Mouse (Mus musculus) heart, postnatal 14 days (tissue): Measurements from ENCODE around the gene Cpa2. TPM values are rescaled to one million over a fixed set of nuclear protein-coding genes. Genes with fewer than 3 reads are reported as not detected.

Experiments used
- DNase-seq, 2 experiments: peaks; one replicate each; pipeline ENCODE4 v3.0.0; 2021 to 2022
- intact Hi-C: fragments of 180-260 bp; cut with DNase I; formaldehyde crosslinking; loops from one replicate; pipeline ENCODE4 v1.15.1; 2025
- long read RNA-seq, 2 experiments: library from polyadenylated mRNA; stranded (forward); transcript quantifications; one replicate each; pipeline ENCODE4 v2.0.0; 2021
- total RNA-seq, 2 experiments: library from RNA; stranded (reverse); gene quantifications; 2 replicates each; pipeline ENCODE4 v1.2.3; 2021

Cpa2 gene
- total RNA-seq = not detected
- long read RNA-seq, experiment 1 = 0 reads
- long read RNA-seq, experiment 2 = 0 reads

DNA sequence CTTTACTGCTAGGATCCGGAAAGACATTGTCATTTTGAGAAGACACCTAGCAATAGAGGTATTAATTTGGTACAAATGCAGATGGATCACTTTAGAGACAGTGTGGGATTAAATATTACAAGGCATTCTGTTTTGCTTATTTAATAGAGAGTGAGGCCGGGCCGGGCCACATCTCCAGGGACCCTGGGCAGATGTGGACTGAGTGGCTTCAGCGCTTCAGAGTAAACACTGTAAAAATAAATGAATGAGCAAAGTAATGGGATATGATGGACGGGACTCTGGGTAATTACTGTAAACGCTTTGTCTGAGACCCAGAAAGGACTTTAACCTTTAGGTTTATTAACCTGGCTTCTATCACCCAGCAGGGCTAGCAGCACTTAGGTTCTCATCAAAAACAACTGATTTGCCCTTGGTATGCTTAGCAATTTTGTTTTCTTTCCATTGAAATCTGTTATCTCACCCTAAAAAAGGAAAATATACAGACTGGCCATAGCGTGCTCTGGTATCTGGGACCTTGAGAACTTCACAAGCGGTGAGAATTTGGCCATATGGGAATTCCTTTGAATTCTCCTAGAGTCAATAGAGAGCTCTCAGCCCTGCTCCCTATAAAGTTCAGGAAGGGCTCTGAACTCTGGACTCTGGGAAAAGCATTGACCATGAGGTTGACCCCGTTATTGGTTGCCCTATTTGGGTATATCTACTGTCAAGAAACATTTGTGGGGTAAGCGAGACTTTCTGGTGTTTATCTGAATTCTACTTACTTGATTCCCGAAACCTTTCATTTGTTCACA, at the start of gene Cpa2:
Gene Cpa2, plus strand, starts transcription at position 574 of the 791 bp plus-strand sequence.
- no peak for DNase-seq
- intact Hi-C loops = no loop called here

DNA sequence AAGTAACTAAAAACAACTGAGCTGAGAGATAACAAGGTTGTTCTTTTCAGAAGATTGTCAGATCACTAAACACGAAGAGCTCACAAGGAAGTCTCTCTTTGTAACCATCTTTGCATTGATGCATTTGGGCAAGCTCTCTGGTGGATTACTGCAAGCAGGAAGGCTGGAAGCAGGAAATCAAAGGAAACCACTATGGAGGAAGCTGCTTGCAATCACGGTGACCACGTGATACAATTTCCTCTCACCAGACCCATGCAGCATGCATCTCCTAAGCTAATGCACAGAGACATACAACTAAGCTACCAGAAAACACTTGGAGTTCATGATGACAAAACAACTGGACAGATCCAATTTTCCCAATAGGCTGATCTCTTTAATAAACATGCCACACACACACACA, 42.3 kb upstream of the Cpa2 start:
- intact Hi-C loops = no loop called here
- no peak for DNase-seq

DNA sequence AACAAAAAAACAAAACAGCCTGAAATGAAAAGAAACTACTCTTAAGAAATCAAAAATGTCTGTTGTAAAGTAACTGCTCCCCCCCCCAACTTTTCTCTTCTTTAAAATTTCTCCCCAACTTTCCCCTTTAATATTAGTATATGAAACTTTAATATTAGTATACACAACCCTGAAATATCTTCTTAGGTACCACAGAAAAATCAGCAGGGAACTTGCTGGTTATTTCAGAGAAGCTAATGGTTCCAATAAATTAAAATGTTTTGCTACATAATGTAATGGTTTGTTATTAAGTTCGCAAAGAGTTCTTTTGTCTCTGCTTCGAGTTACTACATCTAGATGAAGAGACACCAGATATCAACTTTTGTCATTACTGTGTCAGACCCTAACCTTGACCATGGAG, 32.6 kb upstream of the Cpa2 start:
- intact Hi-C loops = no loop called here
- no peak for DNase-seq

DNA sequence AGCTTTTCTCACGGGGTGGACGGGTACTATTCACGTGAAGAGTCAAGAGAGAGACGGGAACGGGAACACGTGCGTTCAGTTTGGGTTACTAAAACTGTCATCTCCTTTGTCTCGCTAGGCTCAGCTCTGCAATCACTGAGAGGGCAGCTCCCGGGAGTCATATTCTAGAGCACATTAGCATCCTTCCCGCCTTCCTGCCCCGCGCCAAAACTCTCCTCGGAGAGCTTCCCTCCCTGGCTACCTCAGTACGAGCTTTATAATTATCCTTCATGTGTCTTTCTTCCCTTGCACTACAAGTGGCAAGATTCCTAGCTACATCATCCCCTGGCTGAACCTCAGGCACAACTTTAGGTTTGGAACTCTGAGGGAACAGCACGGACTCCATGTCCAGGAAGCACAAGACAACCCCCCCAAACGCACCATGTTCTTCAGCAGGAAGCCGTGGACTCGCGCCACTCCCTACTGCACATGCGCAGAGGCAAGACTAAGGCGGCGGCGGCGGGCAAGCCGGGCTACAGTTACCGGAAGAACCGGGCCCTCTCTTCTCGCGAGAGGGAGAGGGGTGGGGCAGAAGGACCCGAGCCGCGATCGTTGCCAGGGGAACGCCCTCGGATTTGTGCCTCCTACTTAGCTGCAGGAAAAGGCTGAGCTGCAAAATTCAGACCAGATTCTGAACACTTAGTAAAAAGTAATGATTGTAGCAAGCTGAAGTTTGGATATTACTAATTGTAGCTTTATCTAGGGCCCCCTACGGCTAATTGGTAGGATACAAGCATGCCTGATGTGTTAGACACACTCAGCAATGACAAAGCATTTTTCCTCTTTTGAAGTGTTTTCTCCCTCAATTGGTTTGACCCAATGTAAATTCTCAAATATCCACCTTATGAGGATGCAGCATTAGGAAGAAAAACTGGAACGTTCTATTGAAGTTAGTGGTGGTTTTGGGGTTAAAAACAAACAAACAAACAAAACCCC, 31.8 kb upstream of the Cpa2 start, which contains the start of the genes Tmem209 and Ssmem1:
Gene Tmem209, minus strand, starts transcription at position 519 of the 975 bp plus-strand sequence.
Gene Ssmem1, plus strand, starts transcription at position 585 of the 975 bp plus-strand sequence.
- intact Hi-C loops = no loop called here
- DNase-seq = peak; percentile 99 to 100

DNA sequence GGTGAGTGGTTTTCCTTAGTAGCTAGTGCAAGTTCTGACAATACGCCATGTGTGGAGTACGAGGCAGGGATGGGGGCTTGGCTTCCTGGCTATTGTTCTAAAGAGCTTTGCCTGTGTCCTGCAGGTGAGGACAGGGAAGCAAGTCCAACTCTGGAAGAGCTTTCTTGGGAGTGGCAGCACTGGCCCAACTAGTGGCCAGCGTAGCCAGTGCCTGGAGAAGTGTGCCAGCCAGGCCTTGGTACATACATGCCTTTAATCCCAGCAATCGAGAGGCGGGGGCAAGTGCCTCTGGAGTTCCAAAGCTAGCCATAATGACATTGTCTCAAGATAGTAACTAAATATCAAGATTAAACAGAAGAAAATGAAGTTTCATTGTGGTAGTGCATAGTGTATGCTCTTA, 31.1 kb upstream of the Cpa2 start:
- DNase-seq = peak in 1 of 2 experiments; percentile 15
- intact Hi-C loops = no loop called here

DNA sequence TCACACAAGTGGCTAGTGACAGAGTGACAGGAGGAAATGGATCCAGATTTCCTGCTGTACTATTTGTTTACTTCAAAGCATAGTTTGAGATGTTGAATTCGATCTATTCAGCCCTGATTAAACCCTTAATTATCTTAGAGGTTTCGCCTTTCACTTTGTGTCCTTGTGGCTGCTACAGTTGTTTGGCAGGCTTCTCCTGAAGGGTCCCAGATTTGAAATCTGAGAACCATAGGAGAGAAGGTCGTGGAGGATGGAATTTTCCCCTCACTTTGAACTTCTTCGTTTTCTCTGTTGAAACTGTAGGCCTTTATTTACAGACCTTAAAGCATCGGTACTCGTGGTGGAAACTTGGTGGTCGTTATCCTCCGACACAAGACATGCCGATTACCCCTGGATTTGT, 27.1 kb upstream of the Cpa2 start:
- no peak for DNase-seq
- intact Hi-C loops = no loop called here

DNA sequence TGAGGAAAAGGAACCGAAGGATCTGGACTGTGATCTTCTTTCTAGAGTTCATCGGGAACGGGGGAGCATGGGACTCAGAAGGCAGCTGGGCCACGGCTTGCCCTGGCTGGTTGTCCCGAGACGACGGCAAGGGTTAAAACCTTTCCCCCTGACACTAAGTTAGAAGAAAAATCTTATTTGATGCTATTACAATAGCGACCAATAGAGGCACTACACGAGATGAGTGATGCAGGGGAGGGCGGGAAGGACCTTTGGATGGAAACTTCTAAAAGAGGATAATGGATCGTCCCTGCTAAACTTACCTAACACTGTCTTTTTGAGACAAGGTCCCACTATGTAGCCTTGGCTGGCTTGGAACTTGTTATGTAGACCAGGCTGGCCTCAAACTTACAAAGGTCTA, 21.0 kb upstream of the Cpa2 start:
- intact Hi-C loops = no loop called here
- DNase-seq = no peak

DNA sequence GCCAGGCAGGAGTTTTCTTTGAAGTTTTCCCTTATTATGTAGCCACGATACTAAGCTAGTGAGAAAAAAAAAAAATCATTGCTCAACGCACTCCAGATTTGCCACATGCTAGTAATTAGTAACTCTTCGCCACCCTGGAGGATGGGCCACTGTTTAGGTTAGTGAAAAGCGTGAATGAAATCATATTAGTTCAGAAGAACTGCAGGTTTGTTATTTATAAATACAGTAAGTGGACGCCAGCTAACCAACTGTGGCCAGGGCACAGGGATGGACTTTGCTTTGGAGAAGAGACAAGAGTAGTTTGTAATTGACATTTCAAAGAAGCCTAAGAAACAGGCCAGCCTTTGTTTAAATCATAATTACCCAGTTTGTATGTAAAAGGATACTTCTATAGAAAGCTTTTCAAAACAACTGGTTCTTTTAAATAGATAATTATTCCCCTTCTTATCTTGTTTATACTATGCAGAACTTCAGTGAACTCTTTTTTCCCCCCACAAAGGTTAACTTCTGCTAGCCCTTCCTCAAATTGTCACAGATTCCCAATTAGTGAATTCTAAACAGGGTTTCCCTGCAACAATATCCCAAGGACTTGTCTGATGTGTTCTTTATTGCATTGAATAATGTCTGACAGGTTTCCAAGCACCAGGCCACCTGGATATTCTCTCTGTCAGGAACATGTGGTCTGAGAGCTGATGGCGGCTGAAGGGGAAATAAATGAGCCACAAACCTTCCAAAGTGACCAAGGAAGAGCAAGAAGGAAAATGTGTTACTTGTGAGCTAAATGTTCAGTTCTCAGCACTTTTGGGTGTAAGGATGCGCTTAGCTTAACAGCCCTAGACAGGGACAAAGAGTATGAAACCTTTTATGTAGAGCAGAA, 15.7 kb upstream of the Cpa2 start:
- intact Hi-C loops = no loop called here
- DNase-seq = no peak

DNA sequence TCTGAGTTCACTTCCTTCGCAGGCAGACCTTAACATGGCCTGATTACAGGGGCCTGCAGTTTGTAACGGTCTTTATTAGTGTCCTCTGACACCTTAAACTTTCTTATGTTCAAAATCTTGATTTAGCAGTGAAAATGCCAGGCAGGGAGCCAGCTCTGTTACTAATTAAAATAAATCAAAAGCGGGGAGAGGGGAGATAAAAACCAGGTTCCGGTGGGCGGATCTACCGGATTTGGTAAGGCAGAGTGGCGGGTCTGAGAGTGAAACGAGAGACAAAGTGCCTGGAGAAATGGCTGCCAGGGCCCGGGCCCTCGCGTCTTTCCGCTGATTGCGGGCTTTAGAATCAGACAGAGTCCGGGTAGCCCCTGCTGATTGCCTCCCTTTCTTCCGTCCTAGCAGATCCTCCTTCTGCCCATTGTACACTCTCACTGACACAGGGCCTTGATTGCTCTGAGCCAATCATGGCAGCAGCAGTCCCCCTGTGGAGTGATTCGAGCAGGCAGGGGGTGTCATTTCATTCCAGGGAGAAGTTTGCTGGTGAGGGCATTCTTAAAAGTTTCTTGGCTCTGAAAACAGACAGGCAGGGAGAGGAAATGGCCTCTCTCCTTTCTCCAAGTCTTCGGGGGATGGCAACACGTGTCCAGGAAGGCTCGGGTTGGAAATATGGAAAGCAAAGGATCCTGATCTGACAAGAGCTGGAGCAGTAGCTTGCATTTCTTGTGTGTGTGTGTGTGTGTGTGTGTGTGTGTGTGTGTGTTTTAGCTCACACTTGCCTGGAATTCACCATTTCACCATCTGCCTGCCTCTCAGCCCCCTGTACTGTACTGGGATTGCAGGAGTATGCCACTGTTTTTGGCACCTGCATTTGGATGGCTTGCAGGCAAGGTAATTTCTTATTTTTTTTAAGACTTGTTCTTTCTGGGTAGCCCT, 14.5 kb upstream of the Cpa2 start:
- peak in 1 of 2 experiments; percentile 30 for DNase-seq
- intact Hi-C loops = no loop called here

DNA sequence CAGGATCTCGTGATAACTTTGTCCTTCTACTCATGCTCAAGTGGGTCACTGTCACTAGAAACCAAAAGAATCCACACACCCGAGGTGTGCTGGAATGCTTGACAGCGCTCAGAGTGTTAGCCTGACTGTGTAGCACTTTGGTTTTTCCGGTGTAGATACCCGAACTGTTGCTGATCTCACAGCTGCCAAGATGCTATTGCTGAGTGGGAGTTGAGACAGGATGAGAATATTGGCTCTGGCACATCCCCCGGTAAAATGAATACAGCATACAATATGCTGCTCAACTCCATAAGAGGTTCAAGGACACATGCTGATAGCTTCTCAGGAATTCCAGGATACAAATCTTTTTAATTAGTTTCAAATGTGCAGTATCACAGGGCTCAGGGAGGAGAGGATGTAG, 12.6 kb upstream of the Cpa2 start:
- intact Hi-C loops = no loop called here
- peak in 1 of 2 experiments; percentile 8 for DNase-seq

DNA sequence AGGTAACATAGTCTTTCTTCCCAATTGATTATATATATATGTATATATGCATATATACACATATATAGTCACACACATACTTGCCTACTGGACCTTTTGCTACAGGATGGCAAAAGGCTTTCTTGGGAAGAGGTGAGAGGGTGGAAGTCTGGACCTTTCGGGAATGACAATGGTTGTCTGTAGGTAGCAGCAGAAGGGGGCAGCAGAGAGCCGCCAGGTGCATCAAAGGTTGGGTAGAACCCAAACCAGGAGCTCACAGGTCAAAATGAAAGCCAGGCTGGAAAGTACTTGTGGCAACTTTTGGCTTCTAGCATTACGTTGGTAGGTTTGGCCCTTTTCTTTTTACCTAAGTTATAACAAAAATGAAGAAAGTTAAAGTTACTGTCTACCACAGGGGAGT, 6.0 kb upstream of the Cpa2 start:
- intact Hi-C loops = loop anchor here (10.0 kb wide), 2 partner anchors 389 to 449 kb away; no protein-coding TSS in a partner anchor

DNA sequence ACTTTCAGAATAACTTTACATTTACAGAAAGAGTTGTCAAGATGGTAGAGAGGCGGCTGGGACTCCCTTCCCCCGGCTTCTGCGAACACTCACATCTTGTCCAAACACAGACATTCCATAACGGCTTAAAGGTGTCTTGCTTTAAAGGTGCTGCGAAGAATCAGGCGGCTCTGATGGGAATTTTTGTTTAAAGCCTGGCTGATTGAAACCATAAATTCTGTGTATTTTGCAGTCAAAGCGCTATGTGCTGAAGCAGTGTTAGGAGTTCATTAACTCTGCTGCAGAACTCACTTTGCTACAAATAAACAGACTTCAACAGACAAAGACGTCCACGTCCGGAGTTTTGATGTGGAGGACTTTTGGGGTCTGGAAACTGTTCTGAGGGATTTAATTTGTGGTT, 3.1 kb upstream of the Cpa2 start:
- intact Hi-C loops = loop anchor here (10.0 kb wide), 2 partner anchors 387 to 447 kb away; no protein-coding TSS in a partner anchor
- no peak for DNase-seq

More for the DNA sequence above, 6.0 kb upstream of the Cpa2 start:
- DNase-seq = peak; percentile 55 to 69

DNA sequence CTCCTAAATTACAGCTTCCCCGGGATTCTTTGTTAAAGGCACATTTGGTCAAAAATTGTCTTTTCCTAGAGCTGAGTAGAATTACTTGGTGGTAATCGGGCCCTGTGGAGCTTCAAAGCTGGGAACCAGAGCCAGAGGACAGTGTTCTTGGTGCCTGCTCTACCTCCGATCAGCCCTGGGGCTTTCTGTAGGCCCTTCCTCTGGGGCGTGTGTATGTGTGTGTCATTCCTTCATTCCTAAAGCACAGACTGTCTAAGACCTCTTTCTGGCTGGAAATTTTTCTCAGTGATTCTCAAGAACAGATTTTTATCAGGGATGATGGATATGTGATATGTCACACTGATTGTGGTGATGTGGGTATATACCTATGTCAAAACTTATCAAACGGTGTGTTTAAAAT, 2.6 kb upstream of the Cpa2 start:
- no peak for DNase-seq
- intact Hi-C loops = loop anchor here (10.0 kb wide), 2 partner anchors 386 to 446 kb away; no protein-coding TSS in a partner anchor

DNA sequence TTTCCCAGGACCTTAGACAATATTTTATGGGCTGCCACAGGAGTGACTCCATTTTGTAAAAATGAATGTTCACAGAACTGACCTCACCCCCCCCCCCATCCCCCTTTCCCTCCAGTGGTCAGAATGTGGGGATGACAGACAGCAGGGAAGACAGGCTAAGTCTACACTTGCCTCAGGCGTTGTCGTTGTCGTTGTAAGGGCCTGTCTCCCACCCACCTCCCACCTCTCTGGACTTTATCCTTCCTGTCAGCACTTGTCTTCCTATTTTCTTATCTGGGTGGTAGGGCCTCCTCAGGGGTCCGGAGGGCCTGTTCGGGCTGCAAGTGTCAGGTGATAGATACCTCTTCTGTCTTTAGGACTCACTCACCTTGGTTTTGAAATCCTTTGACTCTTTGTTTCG, 895 bp downstream of the Cpa2 start:
- DNase-seq = no peak
- intact Hi-C loops = no loop called here

DNA sequence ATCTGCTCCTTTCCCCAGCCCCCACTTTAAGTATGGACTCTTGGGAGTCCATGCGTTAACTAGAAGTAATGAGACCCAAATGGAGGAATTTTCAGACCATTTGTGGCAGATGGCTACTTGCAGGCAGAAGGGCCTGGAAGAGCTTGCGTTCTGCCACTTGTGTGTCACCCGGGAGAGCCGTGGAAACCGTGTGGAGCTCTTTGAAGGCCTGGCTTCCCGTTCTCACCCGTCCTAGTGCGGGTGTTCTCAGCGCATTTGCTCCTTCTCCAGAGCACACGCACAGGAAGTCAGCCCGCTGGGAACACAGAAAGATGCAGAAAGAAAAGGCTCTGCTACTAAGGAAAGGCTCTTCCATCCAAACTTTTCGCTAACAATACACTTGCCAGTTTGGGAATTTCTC, 1.7 kb downstream of the Cpa2 start:
- intact Hi-C loops = no loop called here
- no peak for DNase-seq

DNA sequence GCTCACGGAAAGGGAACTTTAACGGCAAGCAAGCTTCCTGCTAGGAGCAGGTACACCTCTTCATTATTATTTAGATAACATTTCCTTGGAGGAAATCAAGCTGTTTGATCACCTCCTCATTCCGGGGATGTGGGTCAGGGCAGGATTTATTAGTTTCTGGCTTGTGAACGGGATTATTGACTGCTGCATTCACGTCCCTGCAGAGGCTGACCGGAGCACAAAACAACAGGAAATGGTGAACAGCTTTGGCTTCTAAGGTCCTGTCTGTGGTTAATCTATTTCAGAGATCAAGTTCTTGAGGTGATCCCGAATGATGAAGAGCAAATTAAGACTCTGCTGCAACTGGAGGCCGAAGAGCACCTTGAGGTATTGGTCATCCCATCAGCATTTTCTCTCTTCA, 2.5 kb downstream of the Cpa2 start:
- intact Hi-C loops = no loop called here
- no peak for DNase-seq

DNA sequence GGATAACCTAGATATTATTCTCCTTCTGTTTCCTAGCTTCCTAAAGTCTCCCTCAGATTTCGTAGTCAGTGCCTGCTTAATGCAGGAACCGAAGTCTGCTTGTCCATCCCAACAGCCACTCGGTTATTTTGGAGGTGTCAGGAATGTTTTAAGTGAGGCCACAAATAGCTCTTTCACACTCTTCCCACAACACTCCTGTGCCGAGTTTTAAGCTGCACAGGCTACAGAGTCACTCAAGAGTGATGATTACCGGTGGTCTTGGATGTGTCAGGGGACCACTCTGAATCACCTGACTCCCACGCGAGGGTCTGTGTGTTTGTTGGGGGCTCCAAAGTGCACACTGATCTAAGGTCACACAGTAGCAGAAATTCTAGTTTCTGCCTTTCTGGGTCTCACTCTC, 4.3 kb downstream of the Cpa2 start:
- no peak for DNase-seq
- intact Hi-C loops = no loop called here

DNA sequence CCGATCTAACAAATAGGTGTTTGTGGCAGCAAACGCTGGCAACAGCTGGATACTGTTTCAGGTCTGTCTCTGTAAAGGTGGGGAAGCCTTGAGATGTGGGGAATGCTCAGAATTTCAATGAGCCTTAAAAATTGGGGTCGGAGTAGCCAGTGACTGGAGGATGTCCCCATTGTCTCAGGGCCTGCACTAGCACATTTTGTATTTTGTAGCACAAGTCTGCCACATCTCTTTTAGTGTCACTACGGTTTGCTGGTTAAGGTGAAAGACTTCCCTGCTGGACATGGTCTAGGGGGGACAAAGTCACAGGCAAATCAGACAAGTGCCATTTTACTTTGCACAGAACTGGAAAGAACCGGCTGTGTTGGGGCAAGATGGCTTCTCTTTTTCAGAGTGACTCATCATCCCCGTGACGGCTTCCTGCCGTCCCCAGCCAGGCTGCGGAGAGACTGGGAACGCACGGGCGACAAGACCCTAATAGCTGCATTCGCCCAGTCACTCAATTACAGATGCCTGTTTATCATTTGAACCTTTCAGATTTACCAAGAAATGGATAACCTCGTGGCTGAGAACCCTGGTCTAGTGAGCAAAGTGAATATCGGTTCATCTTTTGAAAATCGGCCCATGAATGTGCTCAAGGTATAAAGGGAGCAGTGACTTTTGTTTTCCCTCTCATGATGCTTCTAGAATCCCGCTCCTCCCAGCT, 5.3 kb downstream of the Cpa2 start:
- intact Hi-C loops = no loop called here
- DNase-seq = no peak
